Mouse (Mus musculus) midbrain, embryonic 15.5 days (tissue): ENCODE results near the gene Mnt. TPM values are rescaled to one million over a fixed set of nuclear protein-coding genes. Genes with fewer than 3 reads are reported as not detected.

Source experiments
- ATAC-seq: fragments of 200-750 bp; cut with Nextera tagmentation; replicated peaks from 2 replicates; pipeline ENCODE4 v1.8.0; 2017; ENCODE audit warnings: moderate TSS enrichment
- H3K27ac ChIP-seq: fragments of 300-500 bp; sonication (generic); 2 replicates; pipeline ENCODE4 v1.5.1; 2015; ENCODE audit warnings: mild to moderate bottlenecking, inconsistent platforms
- H3K27me3 ChIP-seq: fragments of 300-500 bp; sonication (generic); replicated peaks from 2 replicates; pipeline ENCODE4 v1.6.1; 2015; ENCODE audit warnings: inconsistent platforms
- H3K36me3 ChIP-seq: fragments of 300-500 bp; sonication (generic); replicated peaks from 2 replicates; pipeline ENCODE4 v1.6.1; 2015; ENCODE audit warnings: inconsistent platforms
- H3K4me1 ChIP-seq: fragments of 300-500 bp; sonication (generic); 2 replicates; pipeline ENCODE4 v1.6.1; 2015; ENCODE audit warnings: inconsistent platforms
- H3K4me2 ChIP-seq: fragments of 300-500 bp; sonication (generic); 2 replicates; pipeline ENCODE4 v1.6.1; 2015; ENCODE audit warnings: inconsistent platforms, mild to moderate bottlenecking, moderate library complexity
- H3K4me3 ChIP-seq: fragments of 300-500 bp; sonication (generic); 2 replicates; pipeline ENCODE4 v1.5.1; 2015; ENCODE audit warnings: mild to moderate bottlenecking, inconsistent platforms
- H3K9ac ChIP-seq: fragments of 300-500 bp; sonication (generic); 2 replicates; pipeline ENCODE4 v1.6.1; 2015; ENCODE audit warnings: mild to moderate bottlenecking, inconsistent platforms
- H3K9me3 ChIP-seq: fragments of 300-500 bp; sonication (generic); 2 replicates; pipeline ENCODE4 v1.6.1; 2016; ENCODE audit warnings: inconsistent platforms
- WGBS: fragments of 180-500 bp; shearing (Covaris S2); methylation state at CpG from one replicate; pipeline ENCODE4 v1.1.7; 2015; ENCODE audit warnings: mixed read lengths; 5-methylcytosine and 5-hydroxymethylcytosine counted together
- polyA plus RNA-seq: library from polyadenylated mRNA; unstranded; fragments of >200 nt; fragmentation: Nextera tagmentation; extraction: Ambion mirVana; gene quantifications from 2 replicates; pipeline ENCODE4 v1.2.1, GENCODE M21; 2015

Mnt gene
- polyA plus RNA-seq, 1 experiment from 2014 or later = 10.2 TPM

DNA sequence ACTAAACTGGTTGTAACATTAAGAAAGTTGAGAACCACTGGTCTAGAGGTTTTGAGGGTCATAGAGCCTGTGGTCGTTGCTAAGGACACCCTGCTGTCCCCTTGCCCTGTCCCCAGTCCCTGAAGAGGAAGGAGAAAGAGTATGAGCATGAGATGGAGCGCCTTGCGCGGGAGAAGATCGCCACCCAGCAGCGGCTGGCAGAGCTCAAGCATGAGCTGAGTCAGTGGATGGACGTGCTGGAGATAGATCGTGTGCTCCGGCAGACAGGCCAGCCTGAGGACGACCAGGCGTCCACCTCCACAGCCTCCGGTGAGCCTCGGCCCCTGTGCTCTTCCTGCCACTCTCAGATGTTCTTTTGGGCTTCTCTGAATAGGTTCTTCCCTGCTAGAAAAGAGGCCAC is 11.3 kb downstream of the Mnt start:
- ATAC-seq = no peak
- Histone ChIP-seq H3K36me3 (peaks cover 15% of the 10 kb centered on the region), H3K4me3 (no peak overlapping the region), H3K27ac (no peak overlapping the region), H3K9ac (no peak overlapping the region), H3K4me2 (no peak overlapping the region), H3K27me3 (no peaks in the 10 kb centered on the region), H3K9me3 (no peaks in the 10 kb centered on the region), H3K4me1 (peaks cover 19% of the 10 kb centered on the region)
- 87% methylated on average over 13 of the region's 13 CpGs for WGBS

DNA sequence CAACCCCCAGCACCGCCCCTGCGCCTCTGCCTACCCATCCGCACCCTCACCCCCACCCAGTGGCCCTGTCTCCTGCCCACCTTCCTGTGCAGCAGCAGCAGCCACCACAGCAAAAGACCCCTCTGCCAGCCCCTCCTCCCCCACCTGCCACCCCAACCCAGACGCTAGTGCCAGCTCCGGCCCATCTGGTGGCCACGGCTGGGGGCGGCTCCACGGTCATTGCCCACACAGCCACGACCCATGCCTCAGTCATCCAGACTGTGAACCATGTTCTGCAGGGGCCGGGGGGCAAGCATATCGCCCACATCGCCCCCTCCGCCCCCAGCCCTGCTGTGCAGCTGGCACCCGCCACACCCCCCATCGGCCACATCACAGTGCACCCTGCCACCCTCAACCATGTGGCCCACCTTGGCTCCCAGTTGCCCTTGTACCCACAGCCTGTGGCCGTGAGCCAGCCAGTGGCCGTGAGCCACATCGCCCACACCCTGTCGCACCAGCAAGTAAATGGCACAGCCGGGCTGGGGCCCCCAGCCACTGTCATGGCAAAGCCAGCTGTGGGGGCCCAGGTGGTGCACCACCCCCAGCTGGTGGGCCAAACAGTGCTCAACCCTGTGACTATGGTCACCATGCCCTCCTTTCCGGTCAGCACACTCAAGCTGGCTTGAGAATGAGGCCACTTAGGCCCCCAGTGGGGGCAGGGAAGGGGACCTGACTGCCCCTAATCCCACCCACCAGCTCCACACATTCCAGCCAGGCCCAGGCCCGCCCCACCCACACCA is 12.1 kb downstream of the Mnt start:
- H3K27ac ChIP-seq = no peak overlapping the region
- no peak overlapping the region for H3K4me3 ChIP-seq
- WGBS = 89% methylated on average over 22 of the region's 22 CpGs
- H3K27me3 ChIP-seq = no peaks in the 10 kb centered on the region
- H3K9me3 ChIP-seq = no peaks in the 10 kb centered on the region
- H3K36me3 ChIP-seq = peaks cover 15% of the 10 kb centered on the region
- no peak overlapping the region for H3K9ac ChIP-seq
- H3K4me2 ChIP-seq = no peak overlapping the region
- peaks cover 11% of the 10 kb centered on the region for H3K4me1 ChIP-seq
- ATAC-seq = no peak

DNA sequence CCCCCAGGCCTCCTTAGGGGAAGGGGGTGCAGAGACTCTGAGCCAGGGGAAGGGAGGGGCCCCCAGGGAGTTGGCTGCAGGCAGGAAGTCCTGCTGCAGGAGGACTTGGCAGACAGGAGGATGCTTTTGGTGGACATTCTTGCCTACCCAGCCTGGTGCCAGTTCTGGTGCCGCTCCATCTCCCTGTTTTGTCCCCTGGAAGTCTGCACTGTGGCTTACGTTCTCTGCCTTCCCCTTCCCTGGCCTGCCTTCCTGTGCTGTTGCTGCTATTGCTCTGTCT is 12.7 kb downstream of the Mnt start:
- WGBS = 81% methylated on average over 2 of the region's 2 CpGs
- Histone ChIP-seq H3K4me1 (peaks cover 12% of the 10 kb centered on the region), H3K4me3 (no peak overlapping the region), H3K9ac (no peak overlapping the region), H3K9me3 (no peaks in the 10 kb centered on the region), H3K27me3 (no peaks in the 10 kb centered on the region), H3K27ac (no peak overlapping the region), H3K36me3 (peaks cover 15% of the 10 kb centered on the region), H3K4me2 (no peak overlapping the region)
- ATAC-seq = no peak

DNA sequence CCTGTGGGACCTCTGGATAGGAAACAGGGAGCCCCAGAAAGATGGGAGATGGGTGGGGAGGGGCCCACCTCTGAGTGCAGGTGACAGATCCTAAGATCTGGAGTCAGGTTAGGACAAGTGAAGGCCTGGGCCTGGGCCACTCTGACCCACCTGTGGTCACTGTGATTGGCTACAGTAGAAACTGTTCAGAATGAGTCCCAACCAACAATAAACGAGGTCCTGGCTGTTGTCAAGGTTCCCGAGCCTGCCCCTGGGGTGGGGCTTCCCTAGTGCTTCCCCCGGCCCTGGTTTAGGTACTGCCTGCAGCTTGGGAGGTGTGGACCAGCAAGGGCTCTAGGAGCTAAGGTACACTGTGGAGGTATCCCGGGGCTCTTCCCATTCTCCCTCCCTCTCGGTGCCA is 13.0 kb downstream of the Mnt start:
- Histone ChIP-seq H3K27ac (no peak overlapping the region), H3K4me2 (no peak overlapping the region), H3K9ac (no peak overlapping the region), H3K9me3 (no peaks in the 10 kb centered on the region), H3K27me3 (no peaks in the 10 kb centered on the region), H3K36me3 (peaks cover 15% of the 10 kb centered on the region), H3K4me1 (peaks cover 12% of the 10 kb centered on the region), H3K4me3 (no peak overlapping the region)
- 64% methylated on average over 5 of the region's 5 CpGs for WGBS
- ATAC-seq = no peak

DNA sequence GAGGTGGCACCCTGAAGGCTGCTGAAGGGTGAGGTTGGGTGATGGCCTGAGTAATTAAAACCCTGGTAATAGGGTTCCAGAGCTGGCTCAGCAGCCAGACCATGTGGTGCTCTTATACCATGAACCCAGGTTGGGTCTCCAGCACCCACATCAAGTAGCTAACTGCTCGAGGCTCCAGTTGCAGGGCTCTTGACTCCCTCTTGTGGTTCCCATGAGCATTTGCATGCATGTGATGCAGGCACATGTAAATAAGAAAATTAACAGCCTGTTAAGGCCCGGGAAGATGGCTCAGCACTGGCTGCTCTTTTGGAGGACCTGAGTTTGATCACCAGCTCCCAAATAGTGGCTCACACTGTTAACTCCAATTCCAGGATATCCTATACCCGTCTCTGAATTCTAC is 15.1 kb downstream of the Mnt start:
- Histone ChIP-seq H3K4me3 (no peak overlapping the region), H3K4me2 (no peak overlapping the region), H3K9ac (no peak overlapping the region), H3K9me3 (no peaks in the 10 kb centered on the region), H3K36me3 (peaks cover 15% of the 10 kb centered on the region), H3K27me3 (no peaks in the 10 kb centered on the region), H3K4me1 (peaks cover 5% of the 10 kb centered on the region), H3K27ac (no peak overlapping the region)
- no peak for ATAC-seq
- WGBS = 63% methylated on average over 3 of the region's 3 CpGs

DNA sequence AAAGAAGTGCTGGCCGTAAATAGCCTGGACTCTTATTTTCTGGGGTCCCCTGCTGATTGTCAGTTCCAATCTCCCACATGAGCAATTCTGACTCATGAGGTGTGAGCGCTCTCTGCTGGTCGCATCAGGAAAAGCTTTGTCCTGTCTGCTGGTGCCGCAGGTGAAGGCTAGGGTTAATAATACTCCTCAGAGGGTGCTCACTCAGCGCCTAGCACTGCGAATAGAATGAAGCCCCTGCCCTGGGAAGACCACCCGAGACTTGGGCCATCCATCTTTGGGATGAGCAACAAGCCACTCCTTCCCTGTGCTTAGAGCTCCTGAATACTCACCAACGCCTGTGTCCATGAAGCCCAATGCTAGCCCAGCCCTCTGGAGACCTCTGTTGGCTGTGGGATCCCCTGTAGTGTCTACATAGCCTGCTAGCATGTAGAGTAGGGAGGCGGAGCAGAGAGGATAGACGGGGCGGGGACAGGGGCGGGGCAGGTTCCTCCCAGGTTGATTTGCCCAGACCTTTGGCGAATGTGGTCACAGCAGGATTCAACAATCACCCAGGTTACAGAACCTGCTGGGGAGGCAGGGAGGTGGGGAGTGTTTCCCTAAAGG is 17.3 kb downstream of the Mnt start:
- no peak overlapping the region; the same call in 1 of the 2 replicates for H3K27ac ChIP-seq
- H3K9me3 ChIP-seq = no peaks in the 10 kb centered on the region
- no peak overlapping the region for H3K4me2 ChIP-seq
- no peak overlapping the region for H3K9ac ChIP-seq
- 2% methylated on average over 13 of the region's 13 CpGs for WGBS
- ATAC-seq = peak; percentile 43
- no peak overlapping the region for H3K4me3 ChIP-seq
- peaks cover 15% of the 10 kb centered on the region for H3K36me3 ChIP-seq
- H3K27me3 ChIP-seq = no peaks in the 10 kb centered on the region
- peaks cover 5% of the 10 kb centered on the region for H3K4me1 ChIP-seq

DNA sequence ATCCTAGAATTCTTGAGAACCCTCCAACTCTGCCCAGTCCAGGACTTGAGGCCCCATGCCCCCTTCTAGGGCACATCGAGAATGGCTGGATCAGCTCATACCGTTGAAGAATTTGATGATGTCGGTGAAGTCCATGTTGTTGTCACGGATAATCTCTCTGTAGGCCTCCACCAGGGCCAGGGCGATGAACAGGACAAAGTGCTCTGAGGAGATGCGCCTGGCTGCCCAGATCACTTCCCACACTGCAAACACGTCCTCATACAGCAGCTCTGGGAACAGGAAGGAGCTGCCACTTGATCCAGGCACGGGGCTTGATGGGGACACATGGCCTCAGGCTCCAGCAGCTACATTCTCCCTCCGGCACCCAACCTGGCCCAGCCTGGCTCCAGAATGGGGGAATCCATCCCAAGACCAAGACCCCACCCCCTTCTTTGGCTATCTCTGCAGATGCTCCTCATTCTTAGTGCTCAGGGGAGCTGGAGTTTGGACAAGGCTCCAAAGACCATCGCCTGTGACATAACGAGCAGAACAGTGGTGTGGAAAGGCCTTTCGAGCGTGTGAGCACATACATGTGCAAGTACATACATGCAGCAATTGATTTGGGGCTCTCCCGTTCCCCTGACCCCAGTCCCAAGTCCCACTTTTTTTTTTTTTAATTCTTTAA is 20.4 kb downstream of the Mnt start:
- WGBS = 83% methylated on average over 14 of the region's 14 CpGs
- H3K27ac ChIP-seq = no peak overlapping the region
- no peak overlapping the region for H3K9ac ChIP-seq
- H3K36me3 ChIP-seq = peaks cover 23% of the 10 kb centered on the region; the same call in 1 of the 2 replicates
- H3K4me2 ChIP-seq = no peak overlapping the region
- H3K9me3 ChIP-seq = no peaks in the 10 kb centered on the region
- no peaks in the 10 kb centered on the region for H3K27me3 ChIP-seq
- no peak for ATAC-seq
- peaks cover 5% of the 10 kb centered on the region for H3K4me1 ChIP-seq
- H3K4me3 ChIP-seq = no peak overlapping the region

DNA sequence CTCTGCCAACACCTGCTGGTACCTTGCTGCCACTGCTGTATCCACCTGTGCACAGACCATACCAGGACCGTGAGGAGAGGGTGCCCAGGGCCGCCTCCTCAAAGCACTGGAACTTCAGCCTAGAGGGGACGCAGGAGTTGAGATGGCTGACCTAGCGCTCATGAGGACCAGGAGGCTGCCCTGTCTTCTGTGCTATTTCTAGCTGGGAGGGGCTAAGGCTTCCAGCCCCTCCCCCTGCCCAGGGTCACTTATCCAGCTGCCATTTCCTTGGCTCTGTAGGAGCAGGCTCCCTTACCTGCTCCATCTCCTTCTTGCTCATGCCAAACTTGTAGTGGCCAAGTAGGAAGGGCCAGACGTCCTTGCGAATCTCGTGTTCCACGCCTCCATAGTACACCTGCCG is 27.0 kb downstream of the Mnt start:
- no peaks in the 10 kb centered on the region for H3K27me3 ChIP-seq
- peaks cover 21% of the 10 kb centered on the region; the same call in 1 of the 2 replicates for H3K36me3 ChIP-seq
- no peaks in the 10 kb centered on the region for H3K9me3 ChIP-seq
- no peak for ATAC-seq
- no peaks in the 10 kb centered on the region for H3K4me1 ChIP-seq
- no peak overlapping the region for H3K9ac ChIP-seq
- H3K27ac ChIP-seq = no peak overlapping the region
- 88% methylated on average over 9 of the region's 9 CpGs for whole genome bisulfite sequencing
- H3K4me3 ChIP-seq = no peak overlapping the region
- no peak overlapping the region for H3K4me2 ChIP-seq

DNA sequence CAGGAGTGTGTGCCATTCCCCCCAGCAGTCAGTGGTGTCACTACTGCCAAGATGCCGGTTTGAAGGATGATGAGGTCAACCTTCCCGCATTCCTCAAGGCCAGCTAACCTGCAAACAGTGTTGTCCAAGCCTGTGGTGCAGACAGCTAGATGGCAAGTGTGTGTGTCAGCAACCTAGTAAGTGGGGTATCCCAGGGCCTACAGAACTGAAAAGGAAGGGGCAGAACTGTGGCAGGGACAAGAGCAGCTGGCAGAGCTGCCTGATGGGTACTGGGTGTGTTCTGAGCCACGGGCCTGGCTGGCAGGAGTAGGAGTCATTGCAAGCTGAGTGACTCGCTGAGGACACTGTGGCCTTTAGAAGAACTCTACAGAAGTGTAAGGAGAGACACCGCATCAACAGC is 31.4 kb downstream of the Mnt start:
- 88% methylated on average over 5 of the region's 5 CpGs for WGBS
- Histone ChIP-seq H3K4me1 (no peaks in the 10 kb centered on the region), H3K27me3 (no peaks in the 10 kb centered on the region), H3K27ac (no peak overlapping the region), H3K9me3 (no peaks in the 10 kb centered on the region), H3K36me3 (peaks cover 19% of the 10 kb centered on the region; the same call in 1 of the 2 replicates), H3K4me3 (no peak overlapping the region), H3K9ac (no peak overlapping the region), H3K4me2 (no peak overlapping the region)
- ATAC-seq = no peak

DNA sequence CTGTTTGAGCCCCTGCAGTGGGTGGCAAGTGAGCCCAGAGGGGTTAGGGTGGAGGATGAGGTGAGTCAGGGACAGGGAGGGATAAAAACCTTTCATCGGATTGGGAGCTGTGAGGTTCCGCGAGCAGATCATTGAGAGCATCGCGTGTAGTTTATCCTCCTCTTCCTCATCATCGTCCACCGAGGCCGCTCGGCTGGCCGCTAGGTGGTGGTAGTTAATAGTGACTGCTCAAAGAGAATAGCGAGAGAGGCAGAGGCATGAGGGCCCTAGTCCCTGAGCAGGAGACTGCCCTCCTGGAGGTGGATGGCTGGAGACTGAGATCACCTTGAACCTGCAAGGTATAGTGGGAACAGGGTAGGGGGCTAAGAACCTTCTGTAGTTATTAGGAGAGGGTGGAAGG is 32.8 kb downstream of the Mnt start:
- H3K4me3 ChIP-seq = no peak overlapping the region
- H3K4me2 ChIP-seq = no peak overlapping the region
- no peak overlapping the region; the same call in 1 of the 2 replicates for H3K9ac ChIP-seq
- WGBS = 27% methylated on average over 11 of the region's 11 CpGs
- peaks cover 21% of the 10 kb centered on the region for H3K36me3 ChIP-seq
- H3K27ac ChIP-seq = no peak overlapping the region
- H3K4me1 ChIP-seq = no peaks in the 10 kb centered on the region
- no peaks in the 10 kb centered on the region for H3K9me3 ChIP-seq
- no peaks in the 10 kb centered on the region for H3K27me3 ChIP-seq
- no peak for ATAC-seq

DNA sequence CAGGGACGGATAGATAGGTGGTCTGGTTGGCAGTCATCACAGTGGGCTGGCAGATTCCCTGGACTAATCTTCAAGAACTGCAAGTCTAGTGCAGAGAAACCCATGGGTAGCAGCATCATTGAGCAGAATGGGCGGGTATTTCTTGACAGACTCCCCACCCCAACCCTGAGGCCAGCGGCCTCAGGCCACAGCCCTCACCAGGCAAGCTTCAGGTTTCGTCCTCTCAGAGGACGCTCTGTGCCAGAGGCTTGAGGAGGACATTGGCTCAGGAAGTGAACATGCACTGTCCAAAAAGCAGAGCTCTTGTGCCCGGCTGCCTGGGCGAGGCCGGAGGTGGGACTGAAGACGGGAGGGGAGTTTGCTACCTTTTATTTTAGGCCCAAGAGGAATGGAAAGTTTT is 33.7 kb downstream of the Mnt start:
- Histone ChIP-seq H3K27me3 (no peaks in the 10 kb centered on the region), H3K4me2 (no peak overlapping the region), H3K27ac (no peak overlapping the region), H3K9ac (no peak overlapping the region), H3K9me3 (no peaks in the 10 kb centered on the region), H3K4me3 (no peak overlapping the region), H3K4me1 (peaks cover 6% of the 10 kb centered on the region), H3K36me3 (peaks cover 18% of the 10 kb centered on the region)
- ATAC-seq = no peak
- WGBS = 90% methylated on average over 9 of the region's 9 CpGs

DNA sequence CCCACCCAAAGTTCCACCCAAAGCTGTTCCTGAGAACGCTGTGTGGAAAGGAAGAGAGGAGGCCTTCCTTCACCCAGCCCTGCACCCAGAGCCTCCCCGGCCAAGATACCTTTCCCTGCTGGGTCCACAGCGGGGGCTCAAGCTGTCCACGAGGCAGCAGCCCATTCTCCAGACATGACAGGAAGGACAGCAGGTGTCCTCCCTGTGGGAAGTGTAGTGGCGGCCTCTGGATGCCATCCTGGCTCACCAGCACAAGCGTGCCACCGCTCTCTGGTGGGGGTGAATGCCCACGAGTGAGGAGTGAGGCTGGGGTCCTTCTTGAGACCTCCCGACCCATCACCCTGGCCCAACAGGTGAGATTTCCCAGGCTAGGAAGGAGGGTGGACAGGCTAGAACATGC is 34.5 kb downstream of the Mnt start:
- no peaks in the 10 kb centered on the region for H3K9me3 ChIP-seq
- H3K9ac ChIP-seq = no peak overlapping the region
- ATAC-seq = no peak
- H3K4me2 ChIP-seq = no peak overlapping the region
- no peak overlapping the region for H3K27ac ChIP-seq
- H3K36me3 ChIP-seq = peaks cover 18% of the 10 kb centered on the region
- no peaks in the 10 kb centered on the region for H3K27me3 ChIP-seq
- WGBS = 84% methylated on average over 9 of the region's 9 CpGs
- H3K4me3 ChIP-seq = no peak overlapping the region
- peaks cover 14% of the 10 kb centered on the region for H3K4me1 ChIP-seq

DNA sequence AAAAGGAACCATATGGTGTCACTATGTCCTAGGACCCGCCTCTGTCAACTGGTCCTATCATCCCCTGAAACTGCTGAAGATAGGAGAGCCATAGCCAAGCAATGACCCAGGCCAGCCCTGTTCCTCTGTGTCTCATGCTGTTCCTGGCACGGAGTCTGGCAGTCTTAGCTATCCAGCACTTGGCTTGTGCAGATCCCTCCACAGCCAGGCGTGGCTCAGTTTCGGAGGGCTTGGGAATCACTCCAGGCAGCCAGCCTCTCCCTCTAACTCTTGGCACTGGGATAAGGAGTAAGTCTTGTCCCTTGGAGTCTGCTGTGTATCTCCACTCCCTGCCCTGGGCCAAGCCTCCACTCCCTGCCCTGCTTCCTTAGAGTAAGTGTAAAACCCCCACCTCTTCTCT is 35.9 kb downstream of the Mnt start:
- no peak overlapping the region for H3K9ac ChIP-seq
- H3K4me2 ChIP-seq = no peak overlapping the region
- peaks cover 18% of the 10 kb centered on the region for H3K36me3 ChIP-seq
- no peaks in the 10 kb centered on the region for H3K27me3 ChIP-seq
- H3K9me3 ChIP-seq = no peaks in the 10 kb centered on the region
- H3K27ac ChIP-seq = no peak overlapping the region
- WGBS = 83% methylated on average over 4 of the region's 4 CpGs
- H3K4me1 ChIP-seq = peaks cover 27% of the 10 kb centered on the region
- ATAC-seq = no peak
- H3K4me3 ChIP-seq = no peak overlapping the region
